Mouse (Mus musculus): ENCODE results near the gene Ddx6. TPM values are rescaled to one million over a fixed set of nuclear protein-coding genes. Genes with fewer than 3 reads are reported as not detected.

Ddx6 gene
- polyA plus RNA-seq, 1 experiment from 2014 or later: 25.9 TPM

DNA sequence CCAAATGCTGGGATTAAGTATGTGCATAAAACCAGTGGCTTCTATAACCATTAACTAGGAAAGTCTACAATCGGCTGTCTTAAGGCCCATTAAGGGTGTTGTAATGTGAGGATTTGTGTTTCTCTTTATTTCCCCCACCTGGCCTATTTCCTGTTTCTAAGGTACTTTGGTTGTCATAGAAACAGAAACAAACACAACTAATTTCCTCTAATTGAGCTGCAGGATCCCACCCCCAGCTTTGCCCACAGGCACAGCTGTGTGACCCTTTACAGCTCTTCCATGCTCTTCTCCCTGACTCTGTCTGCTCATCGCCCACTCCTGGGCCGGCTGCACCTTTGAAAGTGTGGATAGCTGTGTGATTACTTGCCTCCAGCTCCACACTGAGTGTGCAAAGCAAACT lies 23.3 kb upstream of the Ddx6 start:
- H3K27ac ChIP-seq: no peak overlapping the region
- 72% methylated on average over 3 of the region's 3 CpGs for WGBS
- no peak for ATAC-seq (ENCODE audit: low FRiP score)

DNA sequence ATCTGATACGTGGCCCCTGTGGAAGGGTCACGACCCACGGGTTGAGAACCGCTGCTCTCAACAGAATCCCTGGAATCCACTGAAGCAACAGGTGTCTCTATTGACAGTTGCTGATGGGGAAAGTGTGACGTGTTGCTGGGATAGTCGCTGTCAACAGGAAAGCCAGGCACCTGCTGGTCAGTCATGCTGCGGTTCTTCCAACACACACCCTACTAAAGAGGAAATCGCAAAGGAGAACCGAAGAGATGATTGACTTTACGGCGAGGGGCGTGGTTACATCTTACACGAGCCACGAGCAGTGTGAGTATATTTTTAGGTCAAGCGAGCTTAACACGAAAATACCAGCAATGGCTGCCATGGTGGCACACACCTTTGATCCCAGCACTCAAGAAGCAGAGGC lies 22.3 kb upstream of the Ddx6 start:
- Histone ChIP-seq H3K4me3 (no peak overlapping the region), H3K9ac (no peak overlapping the region), H3K36me3 (no peaks in the 10 kb centered on the region), H3K9me3 (replicated peaks) (no peaks in the 10 kb centered on the region), H3K4me1 (no peaks in the 10 kb centered on the region), H3K4me2 (replicated peaks) (no peak overlapping the region), H3K27me3 (no peaks in the 10 kb centered on the region), H3K27ac (no peak overlapping the region)
- 88% methylated on average over 16 of the region's 16 CpGs for WGBS
- no peak for ATAC-seq (ENCODE audit: low FRiP score)

More for the DNA sequence above, 23.3 kb upstream of the Ddx6 start:
- H3K9me3 ChIP-seq (replicated peaks): no peaks in the 10 kb centered on the region
- no peak overlapping the region for H3K4me3 ChIP-seq
- no peaks in the 10 kb centered on the region for H3K4me1 ChIP-seq
- no peak overlapping the region for H3K9ac ChIP-seq
- no peak overlapping the region for H3K4me2 ChIP-seq (replicated peaks)
- H3K27me3 ChIP-seq: no peaks in the 10 kb centered on the region
- H3K36me3 ChIP-seq: no peaks in the 10 kb centered on the region

DNA sequence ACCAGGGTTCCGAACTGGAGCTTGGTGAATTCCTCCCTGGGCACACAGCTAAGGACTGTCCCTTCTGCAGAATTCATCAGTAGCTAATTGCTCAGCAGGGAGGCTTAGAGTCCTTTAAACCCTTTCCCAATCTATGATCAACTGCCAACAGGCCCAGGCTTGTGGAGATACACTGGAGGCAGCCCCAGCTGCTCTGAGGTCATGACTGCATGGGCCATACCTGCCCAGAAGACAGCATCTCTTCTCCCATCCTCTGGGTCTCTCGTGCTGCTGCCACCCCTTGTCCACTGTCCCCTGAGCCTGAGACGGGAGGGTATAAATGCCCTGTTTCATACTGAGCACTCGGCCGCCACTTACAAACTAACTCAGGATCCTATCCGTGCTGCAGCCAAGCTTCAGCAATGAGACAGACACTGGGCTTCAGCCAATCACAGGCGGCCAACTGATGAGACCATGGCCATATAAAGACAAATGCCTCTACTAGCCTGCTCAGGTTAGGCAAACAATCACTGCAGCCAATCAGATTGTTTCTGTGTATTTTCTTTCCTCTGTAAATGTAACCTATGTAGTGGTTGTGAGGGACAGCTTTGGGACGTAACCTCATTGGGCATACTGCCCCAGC lies 17.9 kb upstream of the Ddx6 start:
- no peaks in the 10 kb centered on the region for H3K36me3 ChIP-seq
- no peak for ATAC-seq (ENCODE audit: low FRiP score)
- H3K4me1 ChIP-seq: no peaks in the 10 kb centered on the region
- H3K9me3 ChIP-seq (replicated peaks): no peaks in the 10 kb centered on the region
- H3K9ac ChIP-seq: no peak overlapping the region
- no peak overlapping the region for H3K4me2 ChIP-seq (replicated peaks)
- H3K4me3 ChIP-seq: no peak overlapping the region
- 67% methylated on average over 8 of the region's 8 CpGs for WGBS
- no peak overlapping the region for H3K27ac ChIP-seq
- no peaks in the 10 kb centered on the region for H3K27me3 ChIP-seq

DNA sequence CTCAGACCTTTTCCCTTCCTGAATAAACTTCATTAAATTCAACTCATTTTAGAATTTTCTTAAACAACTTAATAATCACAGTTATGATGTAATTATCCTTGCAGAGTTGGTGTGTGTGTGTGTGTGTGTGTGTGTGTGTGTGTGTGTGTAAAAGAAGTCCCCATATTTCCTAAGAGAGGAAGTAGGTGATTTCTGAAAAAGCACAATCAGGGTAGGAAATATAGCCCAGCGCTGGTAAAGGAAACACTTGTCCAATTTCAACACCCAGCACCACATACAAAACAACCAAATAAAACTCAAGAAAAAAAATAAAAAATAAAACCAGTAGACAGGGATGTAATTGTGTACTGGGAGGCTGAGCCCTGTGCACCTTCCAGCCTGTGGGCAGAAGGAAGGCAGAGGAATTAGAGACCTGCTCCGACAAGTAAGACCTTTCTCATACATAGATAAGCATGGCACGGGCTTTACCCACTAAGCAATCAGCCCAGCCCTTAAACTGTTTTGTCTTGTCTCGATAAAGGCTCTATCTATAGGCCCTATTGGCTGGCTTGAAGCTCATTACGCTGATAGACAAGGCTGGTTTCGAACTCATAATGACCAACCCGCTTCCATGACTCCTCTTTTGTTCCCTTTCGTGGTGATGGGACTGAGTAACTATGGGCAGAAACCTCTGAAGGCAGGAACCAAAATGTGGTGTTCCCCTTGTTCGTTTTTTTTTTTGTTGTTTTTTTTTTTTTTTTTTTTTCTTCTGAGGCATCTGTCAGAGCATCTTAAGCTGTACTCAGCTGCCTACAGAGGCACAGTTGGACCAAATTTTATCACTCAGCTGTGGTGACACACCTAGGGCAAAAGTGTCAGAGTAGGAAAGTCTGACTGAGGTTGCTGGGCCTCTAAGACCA lies 17.2 kb upstream of the Ddx6 start:
- no peak overlapping the region for H3K9ac ChIP-seq
- H3K4me2 ChIP-seq (replicated peaks): no peak overlapping the region
- 89% methylated on average over 9 of the region's 9 CpGs for WGBS
- H3K36me3 ChIP-seq: no peaks in the 10 kb centered on the region
- H3K4me1 ChIP-seq: no peaks in the 10 kb centered on the region
- H3K4me3 ChIP-seq: no peak overlapping the region
- no peaks in the 10 kb centered on the region for H3K9me3 ChIP-seq (replicated peaks)
- no peak for ATAC-seq (ENCODE audit: low FRiP score)
- no peak overlapping the region for H3K27ac ChIP-seq
- no peaks in the 10 kb centered on the region for H3K27me3 ChIP-seq

DNA sequence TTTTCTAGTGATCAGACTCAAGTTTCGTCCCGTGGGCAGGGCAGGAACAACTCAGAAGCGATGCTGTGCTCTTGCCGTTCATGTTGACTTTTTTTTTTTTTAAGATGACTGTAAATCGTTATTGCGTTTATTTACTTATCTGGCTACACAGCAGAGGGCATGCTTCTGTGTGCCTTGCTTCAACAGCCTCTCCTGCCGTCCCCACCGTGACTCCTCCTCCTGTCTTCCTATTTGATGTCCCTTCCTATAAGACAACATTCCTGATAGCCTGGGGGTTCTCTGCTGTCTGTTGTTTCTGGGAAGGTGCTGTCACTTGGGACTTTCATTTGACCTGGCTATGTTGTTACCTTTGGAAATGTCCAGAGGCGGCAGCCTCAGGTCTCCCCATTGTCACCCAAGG lies 16.1 kb upstream of the Ddx6 start:
- H3K27me3 ChIP-seq: no peaks in the 10 kb centered on the region
- H3K9me3 ChIP-seq (replicated peaks): no peaks in the 10 kb centered on the region
- H3K4me2 ChIP-seq (replicated peaks): no peak overlapping the region
- H3K4me1 ChIP-seq: no peaks in the 10 kb centered on the region
- ATAC-seq (ENCODE audit: low FRiP score): no peak
- no peak overlapping the region for H3K27ac ChIP-seq
- no peak overlapping the region for H3K4me3 ChIP-seq
- H3K36me3 ChIP-seq: no peaks in the 10 kb centered on the region
- H3K9ac ChIP-seq: no peak overlapping the region
- WGBS: 65% methylated on average over 9 of the region's 9 CpGs

DNA sequence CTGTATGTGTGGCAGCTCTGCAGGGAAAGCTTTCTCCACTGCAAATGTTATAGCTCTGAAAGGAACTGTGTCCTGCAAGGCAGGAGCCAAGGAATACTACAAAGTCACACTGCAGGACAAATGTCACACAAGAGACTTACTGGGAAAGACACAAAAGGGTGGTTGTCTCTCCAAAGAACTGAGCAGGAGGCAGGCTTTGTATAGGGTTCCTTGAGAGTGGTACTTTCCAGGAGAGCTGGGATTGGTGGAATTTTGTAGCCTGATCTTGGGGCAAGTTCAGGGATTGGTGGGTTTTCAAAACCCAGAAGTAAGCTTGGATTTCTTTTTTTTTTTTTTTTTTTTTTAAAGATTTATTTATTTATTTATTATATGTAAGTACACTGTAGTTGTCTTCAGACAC lies 15.6 kb upstream of the Ddx6 start:
- Histone ChIP-seq H3K4me2 (replicated peaks) (no peak overlapping the region), H3K27ac (no peak overlapping the region), H3K27me3 (no peaks in the 10 kb centered on the region), H3K4me1 (no peaks in the 10 kb centered on the region), H3K9ac (no peak overlapping the region), H3K9me3 (replicated peaks) (no peaks in the 10 kb centered on the region), H3K36me3 (no peaks in the 10 kb centered on the region), H3K4me3 (no peak overlapping the region)
- ATAC-seq (ENCODE audit: low FRiP score): no peak

DNA sequence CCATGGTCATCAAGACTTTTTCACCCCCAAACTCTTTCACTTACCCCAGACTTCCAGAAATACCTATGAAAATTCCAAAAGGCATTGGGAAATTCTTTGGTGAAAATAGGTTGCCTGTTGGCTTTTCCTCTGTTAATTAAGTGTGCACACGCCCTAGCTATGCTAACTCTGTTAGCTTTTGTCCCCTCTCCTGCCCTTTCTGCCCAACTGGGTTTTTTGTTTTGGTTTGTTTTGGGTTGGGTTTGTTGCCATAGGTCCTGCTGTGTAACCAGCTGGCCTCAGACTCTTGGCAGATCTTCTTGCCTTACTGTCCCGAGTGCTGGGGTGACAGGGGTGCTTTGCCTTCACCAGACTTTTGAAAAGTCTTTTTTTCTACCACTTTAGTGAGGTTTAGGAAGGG lies 13.7 kb upstream of the Ddx6 start:
- H3K9ac ChIP-seq: no peak overlapping the region
- H3K4me1 ChIP-seq: no peaks in the 10 kb centered on the region
- H3K36me3 ChIP-seq: no peaks in the 10 kb centered on the region
- no peak overlapping the region for H3K27ac ChIP-seq
- H3K9me3 ChIP-seq (replicated peaks): no peaks in the 10 kb centered on the region
- WGBS: 4% methylated on average over 2 of the region's 2 CpGs
- ATAC-seq (ENCODE audit: low FRiP score): no peak
- H3K4me3 ChIP-seq: no peak overlapping the region
- H3K27me3 ChIP-seq: no peaks in the 10 kb centered on the region
- H3K4me2 ChIP-seq (replicated peaks): no peak overlapping the region

DNA sequence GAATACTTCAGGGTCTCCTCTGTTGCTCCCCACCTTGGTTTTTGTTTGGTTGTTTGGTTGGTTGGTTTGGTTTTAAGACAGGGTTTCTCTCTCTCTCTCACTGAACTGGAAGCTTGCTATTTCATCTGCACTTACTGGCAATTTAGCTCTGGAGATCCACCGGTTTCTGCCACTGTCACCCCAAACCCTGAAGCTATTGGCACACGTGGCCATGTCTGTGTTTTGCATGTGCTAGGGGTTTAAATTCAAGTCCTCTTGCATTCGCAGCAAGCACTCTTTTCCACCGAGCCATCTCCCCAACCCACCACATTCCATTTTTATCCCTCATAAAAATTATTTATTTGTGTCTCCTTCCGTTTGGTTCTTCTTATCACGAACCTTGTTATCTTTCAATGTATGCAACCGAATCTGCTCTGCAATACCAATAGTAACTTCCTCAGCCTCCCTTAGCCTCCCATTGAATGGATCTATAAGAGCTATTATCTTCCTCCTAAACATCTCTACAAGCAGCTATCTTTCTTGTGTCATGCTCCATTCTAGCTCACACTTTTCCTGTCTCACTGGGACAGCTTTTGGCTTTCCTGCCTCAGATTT lies 13.0 kb upstream of the Ddx6 start:
- no peaks in the 10 kb centered on the region for H3K4me1 ChIP-seq
- no peak overlapping the region for H3K4me3 ChIP-seq
- H3K27me3 ChIP-seq: no peaks in the 10 kb centered on the region; the same call in 1 of the 2 replicates
- no peak overlapping the region for H3K27ac ChIP-seq
- no peaks in the 10 kb centered on the region for H3K9me3 ChIP-seq (replicated peaks)
- H3K4me2 ChIP-seq (replicated peaks): no peak overlapping the region
- 78% methylated on average over 7 of the region's 7 CpGs for WGBS
- H3K36me3 ChIP-seq: no peaks in the 10 kb centered on the region
- no peak overlapping the region for H3K9ac ChIP-seq
- no peak for ATAC-seq (ENCODE audit: low FRiP score)

DNA sequence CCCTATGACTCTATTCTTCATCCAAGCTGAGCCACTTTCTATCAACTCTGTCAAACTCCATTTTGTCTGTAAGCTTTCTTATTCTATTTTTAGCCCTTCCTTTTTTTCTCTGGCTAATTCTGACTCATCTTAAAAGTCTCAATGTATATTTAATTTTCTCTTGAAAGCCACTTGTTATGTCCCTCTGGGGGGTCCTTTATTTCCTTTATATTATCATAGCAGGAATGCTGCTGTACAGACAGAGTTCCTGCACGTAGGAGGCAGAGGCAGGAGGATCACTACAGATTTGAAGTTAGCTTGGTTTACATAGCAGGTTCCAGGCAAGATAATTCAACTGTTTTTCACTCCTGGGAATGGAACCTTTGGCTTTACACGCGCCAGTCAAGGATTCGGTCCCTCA lies 11.5 kb upstream of the Ddx6 start:
- Histone ChIP-seq H3K27me3 (no peaks in the 10 kb centered on the region; the same call in 1 of the 2 replicates), H3K9ac (no peak overlapping the region), H3K27ac (no peak overlapping the region), H3K4me2 (replicated peaks) (no peak overlapping the region), H3K4me3 (no peak overlapping the region), H3K4me1 (no peaks in the 10 kb centered on the region), H3K9me3 (replicated peaks) (no peaks in the 10 kb centered on the region), H3K36me3 (no peaks in the 10 kb centered on the region)
- ATAC-seq (ENCODE audit: low FRiP score): no peak
- WGBS: 85% methylated on average over 4 of the region's 4 CpGs

DNA sequence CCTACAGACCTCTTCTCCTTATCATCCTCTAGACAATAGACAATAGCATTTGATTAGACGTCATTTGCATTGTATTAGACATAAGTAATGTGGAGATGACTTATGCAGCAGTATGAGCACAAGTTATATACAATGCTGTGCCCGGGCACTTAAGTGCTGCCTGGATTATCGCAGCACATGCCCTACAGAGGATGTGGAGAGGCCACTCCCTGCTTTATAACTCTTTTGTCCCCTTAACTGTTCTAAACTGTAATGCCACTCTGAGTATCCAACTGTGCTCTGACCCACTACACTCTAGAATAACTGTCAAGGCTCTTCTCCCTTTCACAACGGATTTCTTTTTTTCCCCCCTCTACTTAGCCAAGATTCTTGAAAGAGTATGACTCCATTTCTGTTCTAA lies 10.8 kb upstream of the Ddx6 start:
- Histone ChIP-seq H3K9ac (no peak overlapping the region), H3K4me1 (peaks cover 6% of the 10 kb centered on the region), H3K36me3 (no peaks in the 10 kb centered on the region), H3K27ac (no peak overlapping the region), H3K4me2 (replicated peaks) (no peak overlapping the region), H3K9me3 (replicated peaks) (no peaks in the 10 kb centered on the region), H3K4me3 (no peak overlapping the region), H3K27me3 (no peaks in the 10 kb centered on the region; the same call in 1 of the 2 replicates)
- ATAC-seq (ENCODE audit: low FRiP score): no peak
- WGBS: 88% methylated on average over 4 of the region's 4 CpGs

DNA sequence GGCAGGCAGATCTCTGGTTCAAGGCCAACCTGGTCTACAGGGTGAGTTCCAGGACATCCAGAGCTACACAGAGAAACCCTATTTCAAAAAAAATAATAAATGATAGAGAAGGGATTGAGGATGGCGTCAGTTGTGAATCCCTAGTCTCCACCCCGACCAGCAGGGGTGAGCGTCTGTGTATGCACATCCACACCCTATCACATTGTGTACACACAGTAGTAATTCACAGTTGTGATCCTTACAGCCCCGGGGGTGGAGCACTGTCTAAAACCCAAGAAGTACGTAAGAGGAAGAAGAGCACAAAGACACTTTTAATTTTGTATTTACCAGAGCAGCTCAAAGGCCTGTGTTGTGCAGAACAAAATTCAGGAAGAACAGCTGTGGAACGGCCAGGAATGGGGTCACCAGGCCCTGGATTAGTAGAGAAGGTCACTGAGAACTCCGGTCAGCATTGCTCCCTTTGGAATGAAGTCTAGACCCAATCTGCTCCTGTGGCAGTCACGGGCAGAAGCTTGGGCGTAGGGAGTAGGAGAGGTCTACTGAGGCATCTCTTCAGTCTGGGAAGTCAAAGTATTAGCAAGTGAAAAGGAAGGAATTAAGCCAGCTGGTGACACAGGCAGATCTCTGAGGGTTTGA lies 9.7 kb upstream of the Ddx6 start:
- no peak for ATAC-seq (ENCODE audit: low FRiP score)
- Histone ChIP-seq H3K4me1 (peaks cover 17% of the 10 kb centered on the region), H3K4me3 (no peak overlapping the region), H3K36me3 (no peaks in the 10 kb centered on the region), H3K4me2 (replicated peaks) (no peak overlapping the region), H3K27me3 (no peaks in the 10 kb centered on the region; the same call in 1 of the 2 replicates), H3K9ac (no peak overlapping the region), H3K27ac (no peak overlapping the region), H3K9me3 (replicated peaks) (no peaks in the 10 kb centered on the region)
- WGBS: 80% methylated on average over 9 of the region's 9 CpGs

DNA sequence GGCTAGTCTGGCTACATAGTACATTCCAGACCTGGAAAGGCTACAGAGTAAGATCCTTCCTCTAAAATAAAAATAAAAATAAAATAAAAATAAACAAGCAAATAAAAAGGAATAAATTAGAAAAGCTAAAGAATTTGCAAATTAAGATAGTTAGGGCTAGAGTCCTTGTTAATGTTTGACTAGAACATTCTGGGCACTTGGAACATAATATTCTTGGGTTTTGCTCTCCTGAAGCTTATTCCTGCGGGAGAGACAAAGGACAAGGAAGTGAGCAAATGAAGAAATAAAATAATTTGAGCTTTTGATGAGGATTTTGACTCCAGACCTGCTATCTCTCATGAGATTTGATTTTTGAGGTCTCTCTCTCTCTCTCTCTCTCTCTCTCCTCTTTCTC lies 9.2 kb upstream of the Ddx6 start:
- H3K36me3 ChIP-seq: no peaks in the 10 kb centered on the region
- H3K27ac ChIP-seq: no peak overlapping the region
- H3K4me3 ChIP-seq: no peak overlapping the region
- no peaks in the 10 kb centered on the region; the same call in 1 of the 2 replicates for H3K27me3 ChIP-seq
- peaks cover 19% of the 10 kb centered on the region for H3K4me1 ChIP-seq
- no peak overlapping the region for H3K4me2 ChIP-seq (replicated peaks)
- no peak for ATAC-seq (ENCODE audit: low FRiP score)
- H3K9ac ChIP-seq: no peak overlapping the region
- H3K9me3 ChIP-seq (replicated peaks): no peaks in the 10 kb centered on the region
- WGBS: 92% methylated on average over 1 of the region's 1 CpGs

Data from hindbrain, embryonic 12.5 days (tissue).